Mouse (Mus musculus) liver, adult 2 months (tissue): ENCODE measurements around the gene Sdk2.

Experiments used
- CTCF ChIP-seq: fragments of 200-500 bp; IDR thresholded peaks from 2 replicates; pipeline ENCODE4 v1.5.1; 2011; ENCODE audit warnings: low read depth, low read length, control low read depth
- POLR2A ChIP-seq: fragments of 200-500 bp; IDR thresholded peaks from 2 replicates; pipeline ENCODE4 v1.6.1; 2011; ENCODE audit warnings: low read length, control low read depth; ENCODE audit not compliant: insufficient read depth; ENCODE audit errors: extremely low read depth

GRCm38 (mm10) chr11:113755878-113756277, 311.0 kb downstream of the Sdk2 start:
- TF ChIP-seq POLR2A (no peak), CTCF (no peak)
